Mouse (Mus musculus) ovary, postnatal 10 days (tissue): ENCODE measurements around the gene 5730409E04Rik.

ENCODE experiments used
- DNase-seq: peaks from one replicate; pipeline ENCODE4 v3.0.0; 2022; ENCODE audit warnings: low spot score

Gene 5730409E04Rik

DNA sequence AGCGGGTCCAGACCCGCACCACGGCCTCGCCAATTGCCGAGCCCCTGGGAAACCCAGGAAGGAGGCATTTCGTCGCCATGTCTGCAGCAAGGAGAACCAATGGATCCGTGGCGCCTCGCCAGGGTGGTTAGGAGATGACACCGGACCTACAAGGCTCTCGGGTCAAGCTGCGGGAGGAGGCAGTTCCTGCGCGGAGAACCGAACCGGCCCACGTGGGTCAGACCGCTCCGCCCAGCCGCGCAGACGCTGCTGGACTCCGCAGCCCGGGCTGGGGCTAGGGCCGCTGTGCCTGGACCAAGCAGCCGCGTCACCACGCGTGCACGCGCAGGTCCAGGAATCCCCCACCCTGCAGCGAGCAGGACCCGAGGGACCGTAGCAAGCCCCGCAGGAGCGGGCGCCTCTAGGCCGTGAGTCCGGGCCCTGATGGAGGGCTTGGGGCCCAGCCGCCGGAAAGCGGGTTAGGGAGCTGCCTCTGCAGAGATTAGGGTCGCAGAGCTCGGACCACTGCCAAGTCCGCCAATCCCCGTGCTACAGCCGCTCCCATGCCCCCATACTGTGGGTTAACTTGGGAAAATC is at the start of gene 5730409E04Rik:
TSS of gene 5730409E04Rik (plus strand) at position 213 of the 576 bp plus-strand sequence.
- peak; percentile 59 for DNase-seq

DNA sequence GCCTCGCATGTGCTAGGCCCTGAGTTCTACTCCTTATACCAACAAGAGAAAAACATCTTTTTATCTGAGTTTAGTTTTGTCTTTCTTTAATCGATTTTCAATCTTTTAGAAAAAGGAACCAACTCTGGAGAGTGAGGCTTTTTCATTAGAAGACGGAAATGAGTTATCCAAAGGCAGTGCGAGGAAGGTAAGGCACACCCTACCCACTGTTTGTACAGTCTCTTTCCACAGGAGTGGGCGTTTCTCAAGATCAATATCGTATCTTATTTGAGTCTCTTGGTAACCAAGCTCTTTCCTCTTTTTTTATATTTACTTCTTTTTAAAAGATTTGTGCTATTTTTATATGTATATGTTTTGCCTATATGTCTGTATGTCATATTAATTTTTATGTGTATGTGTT is 45.8 kb upstream of the 5730409E04Rik start:
- no peak for DNase-seq

DNA sequence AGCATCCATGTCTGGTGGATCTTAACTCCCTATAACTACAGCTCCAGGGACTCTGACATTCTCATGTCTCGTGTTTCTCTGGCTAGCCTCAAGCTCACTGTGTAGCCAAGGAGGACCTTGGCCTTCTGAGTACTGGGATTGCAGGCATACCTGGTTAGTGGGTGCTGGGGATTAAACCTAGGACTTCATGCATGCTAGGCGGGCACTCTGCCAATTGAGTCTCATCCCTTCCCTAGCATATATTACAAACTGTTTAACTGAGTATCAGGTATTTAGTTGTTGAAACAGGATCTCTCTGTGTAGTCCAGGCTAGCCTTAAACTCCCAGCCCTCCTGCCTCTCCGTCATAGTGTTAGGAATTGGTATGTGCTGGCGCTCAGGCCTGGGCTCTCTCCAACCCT is 42.4 kb upstream of the 5730409E04Rik start:
- DNase-seq: no peak

DNA sequence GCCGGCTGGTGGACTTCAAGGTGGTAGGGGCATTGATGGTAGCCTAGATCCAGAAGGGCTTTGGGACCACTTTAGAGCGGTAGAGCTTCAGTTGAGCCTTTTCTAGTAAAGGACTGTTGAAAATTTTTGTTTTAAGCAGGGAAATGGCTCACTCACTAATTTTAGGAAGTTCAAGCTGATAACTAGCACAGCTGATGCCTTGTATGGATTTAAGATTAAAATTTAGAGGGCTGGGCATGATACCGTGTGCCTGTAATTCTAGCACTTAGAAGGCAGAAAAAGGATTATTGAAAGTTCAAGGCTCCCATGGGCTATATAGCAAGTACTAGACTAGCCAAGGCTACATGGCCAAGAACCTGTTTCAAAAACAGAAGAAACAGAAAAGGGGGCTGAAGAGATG is 39.8 kb upstream of the 5730409E04Rik start:
- no peak for DNase-seq

DNA sequence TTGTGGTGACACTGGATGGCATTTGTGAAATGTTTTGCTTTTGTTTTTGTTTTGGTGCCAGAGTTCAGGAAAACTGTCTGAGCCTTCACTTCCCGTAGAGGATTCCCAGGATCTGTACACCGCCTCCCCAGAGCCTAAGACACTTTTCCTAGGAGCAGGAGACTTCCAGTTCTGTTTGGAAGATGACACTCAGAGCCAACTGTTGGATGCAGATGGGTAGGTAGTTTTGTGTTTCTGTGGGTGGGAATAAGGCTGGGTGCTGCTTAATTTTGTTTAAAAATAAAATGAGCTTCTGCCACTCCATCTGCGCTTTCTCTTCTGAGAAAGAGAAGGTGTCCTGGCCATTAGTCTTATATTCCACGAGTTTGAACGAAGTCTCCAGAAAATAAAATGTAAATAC is 33.3 kb upstream of the 5730409E04Rik start:
- no peak for DNase-seq

DNA sequence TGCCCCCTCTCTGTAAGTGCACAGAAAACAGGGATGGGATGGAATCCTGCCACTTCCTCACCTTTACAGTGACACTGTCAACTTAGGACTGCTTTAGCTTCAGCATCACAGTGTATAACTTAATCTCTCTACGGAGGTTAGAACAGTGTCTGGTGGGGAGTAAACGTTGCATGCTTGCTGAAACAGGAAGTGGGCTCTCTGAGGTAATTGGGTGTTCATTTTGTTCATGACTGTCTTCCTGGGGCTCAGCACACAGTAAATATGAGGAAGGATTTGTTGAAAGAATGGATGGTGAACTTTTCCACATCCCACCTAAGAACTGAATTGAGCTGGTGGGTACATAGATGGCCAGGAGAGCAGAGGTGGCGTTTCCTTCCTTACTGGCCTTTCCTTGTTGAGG is 31.7 kb upstream of the 5730409E04Rik start:
- no peak for DNase-seq

DNA sequence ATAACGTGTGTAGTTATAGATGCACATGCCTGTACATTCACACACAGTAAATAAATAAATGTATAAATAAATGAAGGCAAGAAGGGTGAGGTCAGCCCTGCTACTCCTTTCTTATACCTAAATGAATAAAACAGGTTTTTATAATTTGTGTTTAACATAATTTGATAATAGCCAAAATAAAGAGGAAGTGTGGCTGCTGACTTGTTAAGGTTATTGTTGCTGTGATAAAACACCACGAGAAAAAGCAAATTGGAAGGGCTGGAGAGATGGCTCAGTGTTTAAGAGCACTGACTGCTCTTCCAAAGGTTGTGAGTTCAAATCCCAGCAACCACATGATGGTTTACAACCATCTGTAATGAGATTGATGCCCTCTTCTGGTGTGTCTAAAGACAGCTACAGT is 30.5 kb upstream of the 5730409E04Rik start:
- no peak for DNase-seq

DNA sequence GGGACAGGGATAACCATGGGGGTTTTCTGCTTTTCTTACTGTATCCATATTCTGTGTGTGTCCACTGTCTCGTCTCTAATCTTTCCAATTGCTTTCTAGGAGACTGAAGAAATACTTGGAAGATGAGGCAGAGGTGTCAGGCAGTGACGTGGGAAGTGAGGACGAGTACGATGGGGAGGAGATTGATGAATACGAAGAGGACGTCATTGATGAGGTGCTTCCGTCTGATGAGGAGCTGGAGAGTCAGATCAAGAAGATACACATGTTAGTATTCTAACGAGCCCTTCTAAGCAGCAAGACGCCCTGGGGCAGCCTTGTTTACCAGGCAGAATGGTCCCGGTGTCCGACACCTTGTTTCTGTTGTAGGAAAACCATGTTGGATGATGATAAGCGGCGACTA is 23.9 kb upstream of the 5730409E04Rik start:
- no peak for DNase-seq

DNA sequence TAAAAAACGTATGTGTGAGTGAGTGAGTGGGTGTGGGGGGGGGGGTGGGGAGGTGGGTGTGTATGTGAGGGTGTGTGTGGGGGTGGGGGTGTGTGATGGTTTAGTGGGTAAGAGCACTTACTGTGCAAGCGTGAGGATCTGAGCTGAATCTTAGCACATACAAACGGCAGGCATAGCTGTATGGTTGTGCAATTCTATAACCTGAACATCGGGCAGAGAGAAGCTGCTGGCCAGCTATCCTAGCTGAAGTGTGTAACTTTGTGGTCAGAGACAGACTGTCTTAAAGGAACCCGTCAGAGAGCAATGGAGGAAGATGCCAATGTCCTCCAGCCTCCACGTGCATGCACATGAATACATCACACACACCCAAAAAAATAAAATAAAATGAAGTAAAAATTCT is 17.6 kb upstream of the 5730409E04Rik start:
- no peak for DNase-seq

DNA sequence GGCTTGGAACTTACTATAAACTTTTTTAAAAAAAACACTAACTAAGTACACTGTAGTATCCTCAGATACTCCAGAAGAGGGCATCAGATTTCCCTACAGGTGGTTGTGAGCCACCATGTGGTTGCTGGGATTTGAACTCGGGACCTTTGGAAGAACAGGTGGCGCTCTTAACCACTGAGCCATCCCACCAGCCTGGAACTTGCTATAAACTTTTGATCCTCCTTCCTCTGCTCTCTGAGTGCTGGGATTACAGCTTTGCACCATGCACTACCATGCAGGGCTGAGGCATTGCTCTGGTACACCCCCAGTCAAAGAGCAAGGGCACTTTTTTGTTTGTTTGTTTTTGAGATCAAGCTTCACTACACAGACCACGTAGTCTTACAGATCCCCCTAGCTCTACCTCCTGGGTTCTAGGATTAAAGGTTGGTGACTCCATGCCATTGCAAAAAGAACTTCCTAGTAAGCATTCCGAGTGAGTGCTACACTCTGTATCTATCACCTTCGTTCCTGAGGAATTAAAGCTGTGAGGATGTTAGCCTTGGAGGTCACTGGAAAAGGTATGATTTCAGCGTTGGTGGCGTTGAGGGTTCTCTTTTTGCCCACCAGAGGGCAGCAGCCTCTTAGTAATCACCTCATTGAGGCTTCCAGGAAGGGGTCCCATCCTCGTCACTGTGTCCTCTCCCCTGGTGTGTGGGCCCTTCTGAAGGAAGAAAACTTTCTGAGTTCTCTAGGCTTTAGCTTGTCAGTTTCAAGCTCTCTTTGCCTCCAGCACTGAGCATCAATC is 9.5 kb upstream of the 5730409E04Rik start:
- DNase-seq: peak; percentile 27

DNA sequence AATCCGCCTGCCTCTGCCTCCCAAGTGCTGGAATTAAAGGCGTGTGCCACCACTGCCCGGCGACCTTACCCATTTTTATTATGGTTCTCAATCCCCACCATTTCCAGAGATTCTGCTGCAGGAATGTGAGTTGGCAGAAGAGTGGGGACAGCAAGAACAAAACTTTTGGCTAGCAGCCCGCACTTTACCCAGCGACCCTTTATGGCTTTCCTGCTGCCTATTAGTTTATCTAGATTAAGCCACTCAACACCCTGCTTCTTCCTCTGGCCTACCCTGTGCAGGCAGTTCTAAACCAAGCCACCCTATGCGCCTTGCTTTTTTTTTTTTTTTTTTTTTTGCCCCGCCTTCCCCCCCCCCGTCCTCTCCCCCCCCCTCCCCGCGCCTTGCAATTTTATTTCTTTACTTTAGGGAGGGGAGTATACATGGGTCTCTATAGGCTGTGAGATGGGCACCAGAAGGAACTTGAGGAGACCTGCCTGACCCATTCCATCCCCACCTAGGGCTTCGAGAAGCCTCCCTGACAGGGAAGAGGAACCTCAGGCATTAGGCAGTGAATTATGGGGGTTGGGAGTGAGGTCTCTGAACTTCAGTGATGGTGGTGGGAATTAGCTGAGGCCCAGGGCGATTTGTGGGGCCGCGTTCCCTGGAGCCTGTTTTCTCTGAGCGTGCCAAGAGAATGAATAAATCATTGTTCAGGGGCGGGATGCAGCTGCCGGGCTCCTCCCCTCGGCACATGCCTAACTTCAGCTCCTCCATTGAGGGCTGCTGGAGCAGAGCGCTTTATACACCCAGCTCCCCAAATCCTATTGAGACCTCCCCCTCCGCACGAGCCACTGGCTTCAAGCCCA is 7.8 kb upstream of the 5730409E04Rik start:
- no peak for DNase-seq

DNA sequence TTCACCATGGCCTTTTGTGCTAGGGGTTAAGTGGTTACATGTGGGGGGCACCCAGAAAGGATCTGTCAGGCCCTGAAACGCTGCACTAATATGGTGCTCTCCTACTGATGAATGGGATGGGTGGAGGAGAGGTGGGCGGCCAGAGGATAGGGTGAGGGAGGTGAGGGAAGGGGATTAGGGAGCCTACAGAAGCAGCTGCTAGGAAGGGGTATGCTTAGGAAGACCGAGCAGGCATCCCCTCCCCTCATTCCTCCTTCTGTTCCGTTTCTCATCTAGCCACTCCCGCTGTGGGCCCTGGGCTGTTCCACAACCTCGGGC is 7.2 kb upstream of the 5730409E04Rik start:
- no peak for DNase-seq

DNA sequence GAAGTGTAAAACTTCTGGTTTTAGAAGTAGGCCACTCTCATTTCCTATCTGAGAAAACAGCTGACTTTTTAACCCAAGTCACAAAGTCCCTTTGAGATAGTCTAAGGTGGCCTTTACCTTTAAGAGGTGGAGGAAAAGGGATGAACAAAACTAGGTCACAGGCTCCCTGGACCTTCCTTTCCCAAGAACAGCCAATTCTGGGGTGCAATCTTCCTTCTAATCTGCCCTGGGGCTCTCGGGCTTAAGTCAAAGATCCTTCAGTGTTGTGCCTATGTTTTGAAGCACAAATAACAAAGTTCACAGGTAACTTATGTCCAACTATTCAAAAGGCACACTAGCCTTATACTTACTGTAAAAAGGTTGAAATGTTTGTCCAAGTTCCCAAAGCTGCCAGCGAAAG is 5.5 kb upstream of the 5730409E04Rik start:
- DNase-seq: no peak

DNA sequence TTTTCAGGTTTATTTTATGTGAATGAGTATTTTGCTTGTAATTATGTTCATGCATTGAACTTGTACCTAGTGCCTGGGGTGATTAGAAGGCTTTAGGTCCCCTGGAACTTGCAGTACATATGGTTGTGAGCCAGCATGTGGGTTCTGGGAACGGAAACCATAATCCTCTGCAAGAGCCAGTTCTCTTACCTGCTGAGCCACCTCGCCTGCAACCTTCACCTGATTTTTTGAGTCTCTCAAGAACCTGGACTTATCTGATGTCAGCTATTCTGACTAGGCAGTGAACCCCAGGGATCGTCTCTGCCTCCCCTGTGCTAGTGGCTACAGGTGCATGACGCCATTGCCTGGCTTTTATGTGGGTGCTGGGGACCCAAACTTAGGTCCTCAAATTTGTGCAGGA is 3.9 kb upstream of the 5730409E04Rik start:
- DNase-seq: no peak

DNA sequence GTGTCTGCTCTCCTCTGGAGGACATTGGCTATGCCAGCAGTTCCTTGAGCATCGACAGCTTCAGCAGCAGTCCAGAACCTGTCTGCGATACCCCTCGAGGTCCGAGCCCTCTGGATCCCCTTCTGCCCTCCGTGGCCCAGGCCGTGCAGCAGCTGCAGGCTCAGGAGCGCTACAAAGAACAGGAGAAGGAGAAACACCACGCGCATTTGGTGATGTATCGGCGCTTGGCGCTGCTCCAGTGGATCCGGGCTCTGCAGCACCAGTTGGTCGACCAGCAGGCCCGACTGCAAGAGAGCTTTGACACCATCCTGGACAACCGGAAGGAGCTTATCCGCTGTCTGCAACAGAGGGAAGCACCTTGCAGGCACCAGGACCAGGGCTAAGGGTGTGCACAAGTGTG is 2.4 kb downstream of the 5730409E04Rik start:
- no peak for DNase-seq

DNA sequence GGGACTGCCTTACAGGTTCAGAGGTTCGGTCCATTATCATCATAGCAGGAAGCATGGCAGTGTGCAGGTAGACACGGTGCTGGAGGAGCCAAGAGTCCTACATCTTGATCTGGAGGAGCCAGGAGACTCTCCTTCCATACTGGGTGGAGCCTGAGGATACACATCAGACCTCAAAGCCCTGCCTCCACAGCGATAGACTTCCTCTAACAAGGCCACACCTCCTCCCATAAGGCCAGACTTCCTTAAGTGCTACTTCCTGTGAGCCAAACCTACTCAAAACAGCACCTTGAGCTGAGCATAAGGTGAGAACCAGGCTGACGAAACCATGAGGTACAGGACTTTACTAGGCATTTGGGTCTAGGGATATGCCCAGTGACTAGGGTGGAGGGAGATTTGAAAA is 6.7 kb downstream of the 5730409E04Rik start:
- DNase-seq: no peak

DNA sequence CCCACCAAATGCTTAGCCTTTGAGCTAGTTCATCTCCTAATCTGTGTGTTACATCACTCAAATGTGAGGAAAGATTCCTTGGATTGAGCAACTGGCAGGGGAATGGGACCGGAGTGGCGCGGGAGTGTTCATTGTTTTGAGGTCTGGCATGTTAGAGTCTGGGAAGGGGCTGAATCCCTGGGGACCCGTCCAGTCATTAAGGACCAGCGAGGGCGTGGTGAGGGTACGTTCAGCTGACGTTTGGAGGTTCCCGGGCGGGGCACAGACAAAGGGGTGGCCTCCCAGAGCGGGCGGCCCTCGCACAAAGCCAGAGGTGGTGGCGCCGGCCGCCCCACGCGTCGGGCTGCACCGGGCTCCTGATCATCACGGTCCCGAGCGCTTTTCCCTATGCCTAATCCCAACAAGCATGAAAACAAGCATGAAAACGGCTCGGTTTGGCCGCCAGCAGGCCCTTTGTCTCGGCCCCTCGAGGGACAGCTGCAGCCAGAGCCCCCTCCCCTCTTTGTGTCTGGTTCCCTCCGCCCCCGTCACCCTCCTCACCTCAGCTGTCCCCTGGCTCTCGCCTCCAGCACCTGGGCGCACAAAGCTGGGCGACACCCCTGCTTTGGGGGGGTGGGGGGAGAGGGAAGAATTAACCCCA is 10.2 kb downstream of the 5730409E04Rik start:
- DNase-seq: no peak

DNA sequence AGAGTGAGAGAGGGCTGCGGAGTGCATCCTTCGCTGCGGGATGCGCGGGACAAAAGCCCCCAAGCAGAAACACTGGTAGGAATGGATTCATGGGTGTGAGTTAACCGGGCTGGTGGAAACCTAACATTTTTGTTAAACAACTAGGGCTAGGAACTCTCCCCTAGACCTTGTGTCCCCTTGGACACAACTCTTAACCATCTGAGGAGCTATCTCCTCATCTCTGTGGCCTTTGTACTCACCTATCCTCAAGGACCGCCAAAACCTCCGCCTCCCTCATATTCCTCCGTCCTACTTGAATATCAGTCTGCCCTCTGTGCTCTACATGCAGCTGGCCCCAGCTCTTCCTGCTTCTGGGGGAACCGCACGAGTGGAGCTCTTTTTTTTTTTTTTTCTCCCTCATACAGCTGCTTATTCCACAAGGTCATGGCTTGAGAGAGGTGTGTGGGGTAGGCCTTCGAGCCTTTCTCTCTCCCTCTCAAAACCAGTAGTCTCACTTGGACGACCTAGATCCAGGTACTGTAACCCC is 10.8 kb downstream of the 5730409E04Rik start:
- DNase-seq: no peak

DNA sequence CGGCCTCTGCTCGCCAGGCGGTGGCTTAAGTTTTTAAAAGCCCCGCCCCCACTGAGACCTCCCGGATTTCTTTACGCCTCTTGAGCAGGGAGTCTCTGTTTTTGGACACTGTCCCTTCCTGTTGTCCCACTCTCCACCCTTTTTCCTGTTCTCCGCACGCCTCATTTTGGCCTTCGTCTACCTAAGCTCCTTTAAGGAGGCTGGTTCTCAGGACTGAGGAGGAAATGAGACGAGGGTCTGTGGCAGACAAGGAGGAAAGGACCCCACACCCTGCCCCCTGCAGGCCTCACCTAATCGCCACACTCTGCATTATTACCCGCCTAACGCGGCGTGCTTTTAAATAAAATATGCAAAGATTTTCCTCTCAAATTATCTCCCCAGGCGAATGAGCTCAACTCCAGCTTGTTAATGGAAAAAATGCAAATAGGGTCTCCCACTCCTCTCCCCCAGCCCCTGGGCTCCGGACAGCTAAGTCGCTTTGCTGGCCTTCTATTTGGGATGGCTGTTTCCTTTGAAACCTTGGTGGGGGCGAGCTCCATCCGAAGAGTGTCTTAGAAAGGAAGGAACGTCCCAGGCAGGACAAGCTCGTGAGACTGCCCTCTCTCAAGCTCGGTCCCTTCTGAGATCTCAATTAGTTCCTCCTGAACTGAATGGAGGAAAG is 17.5 kb downstream of the 5730409E04Rik start:
- no peak for DNase-seq

DNA sequence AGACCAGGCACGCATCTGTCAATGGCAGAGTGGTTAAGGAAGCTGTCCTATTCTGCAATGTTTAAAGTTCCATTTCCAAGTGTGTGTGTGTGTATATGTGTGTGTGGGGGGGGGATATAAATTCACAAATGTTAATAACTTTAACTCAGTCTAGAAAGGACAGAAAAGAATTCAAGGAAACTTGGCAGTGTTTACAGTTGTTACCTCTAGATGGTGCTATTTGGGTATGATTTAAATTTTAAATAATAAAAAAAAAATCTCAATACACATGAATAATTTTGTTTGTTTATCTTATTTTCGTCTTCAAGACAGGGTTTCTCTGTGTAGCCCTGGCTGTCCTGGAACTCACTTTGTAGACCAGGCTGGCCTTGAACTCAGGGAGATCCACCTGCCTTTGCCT is 22.3 kb downstream of the 5730409E04Rik start:
- no peak for DNase-seq

DNA sequence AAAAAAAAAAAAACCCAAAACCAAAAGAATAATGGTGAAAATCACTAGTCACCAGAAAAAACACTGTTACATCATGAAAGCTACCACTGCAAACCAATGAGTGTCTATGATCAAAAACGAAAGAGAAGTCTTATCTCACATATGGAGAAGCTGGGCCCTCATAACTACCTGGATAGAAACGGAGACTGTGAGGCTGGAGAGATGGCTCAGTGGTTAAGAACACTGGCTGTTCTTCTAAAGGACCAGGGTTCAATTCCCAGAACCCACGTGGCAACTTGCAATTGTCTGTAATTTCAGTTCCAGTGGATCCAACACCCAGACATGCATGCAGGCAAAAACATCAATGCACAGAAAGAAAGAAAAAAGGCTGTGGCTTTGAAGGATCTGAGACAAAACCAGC is 23.1 kb downstream of the 5730409E04Rik start:
- DNase-seq: no peak

DNA sequence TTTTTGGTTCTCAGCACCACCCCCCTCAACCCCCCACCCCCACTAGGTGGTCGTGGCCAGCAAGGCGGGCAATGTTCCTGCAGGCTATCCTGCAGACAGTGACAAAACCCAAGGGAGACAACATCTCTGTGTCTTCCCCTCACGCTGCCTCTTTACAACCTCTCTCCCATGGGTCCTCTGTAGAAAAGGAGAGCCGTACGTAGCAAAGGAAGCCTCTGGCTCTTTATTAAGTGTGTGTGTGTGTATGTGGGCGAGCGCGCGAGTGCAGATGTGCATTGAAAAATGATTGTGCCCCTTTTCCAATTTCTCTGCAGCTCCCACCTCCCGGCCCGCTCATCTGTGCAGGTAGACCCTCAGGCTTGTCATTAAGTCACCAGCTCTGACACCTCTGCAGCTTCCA is 26.7 kb downstream of the 5730409E04Rik start:
- DNase-seq: no peak
